Mouse (Mus musculus) liver, adult 10 weeks (tissue): ENCODE results near the gene Olfr462. TPM values are rescaled to one million over a fixed set of nuclear protein-coding genes. Genes with fewer than 3 reads are reported as not detected.

Experiments used
- polyA plus RNA-seq: library from polyadenylated mRNA; stranded (reverse); fragments of 350-450 nt; fragmentation: Illumina TruSeq; extraction: RNeasy Lipid Tissue Mini Kit (QIAGEN cat#74804); gene quantifications from one replicate; pipeline ENCODE4 v1.2.3, GENCODE M21; 2014; ENCODE audit warnings: low read depth, low replicate concordance

The Olfr462 gene
- polyA plus RNA-seq = not detected

DNA sequence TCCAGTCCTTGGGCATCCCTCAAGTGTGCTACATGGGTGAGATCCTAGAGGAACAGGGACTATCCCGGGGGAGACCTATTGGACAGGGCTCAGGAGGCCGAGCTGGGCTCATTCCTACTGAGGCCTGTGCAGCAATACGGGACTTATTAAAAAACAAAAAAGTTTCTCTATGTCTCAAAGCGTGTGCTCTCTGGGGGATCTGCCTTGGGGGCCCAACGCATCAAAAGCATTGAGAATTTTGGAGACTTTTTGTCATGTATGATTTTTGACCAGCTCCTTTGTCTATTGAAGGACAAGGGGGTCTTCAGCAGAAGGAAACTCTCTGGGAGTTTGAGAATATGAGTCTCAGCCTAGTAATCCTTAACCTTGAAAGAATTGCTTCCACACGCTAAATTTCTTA, at the start of gene Olfr462:
Gene Olfr462, minus strand, starts transcription at position 101 of the 400 bp plus-strand sequence.

DNA sequence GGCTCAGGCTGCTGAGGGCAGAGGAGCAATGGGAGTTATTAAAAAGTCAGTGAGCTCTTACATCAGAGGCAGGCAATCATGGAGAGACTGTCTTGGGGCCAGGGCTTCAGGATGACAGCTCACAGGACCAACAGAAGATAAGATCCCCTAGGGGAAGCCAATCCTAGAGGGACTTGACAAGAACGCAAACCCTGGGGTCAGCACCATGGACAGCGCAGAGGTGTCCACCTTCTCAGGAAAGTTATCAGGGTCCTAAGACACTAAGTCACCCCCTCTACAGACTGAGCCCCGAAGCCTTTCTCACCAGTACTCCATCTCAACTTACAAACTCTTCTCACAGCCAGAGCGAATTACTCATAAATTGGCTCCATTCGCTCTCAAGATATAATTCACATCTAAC, 28.9 kb upstream of the Olfr462 start, which contains the start of gene Olfr464:
Gene Olfr464, minus strand, starts transcription at position 2 of the 400 bp plus-strand sequence.

DNA sequence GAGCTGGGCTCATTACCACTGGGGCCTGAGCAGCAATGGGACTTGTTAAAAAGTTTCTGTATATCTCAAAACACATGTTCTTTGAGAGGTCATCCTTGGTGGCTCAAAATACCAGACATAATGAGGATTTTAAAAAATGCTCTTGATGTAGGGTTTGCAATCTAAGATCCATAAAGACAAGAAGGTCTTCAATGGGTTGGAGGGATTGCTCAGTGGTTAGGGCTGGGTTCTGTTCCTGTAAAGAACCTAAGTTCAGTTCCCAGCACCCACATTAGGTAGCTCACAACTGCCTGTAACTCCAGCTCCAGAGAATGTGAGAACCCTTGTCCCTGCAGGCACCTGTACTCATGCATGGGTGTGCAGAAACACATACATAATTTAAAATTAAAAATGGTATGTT, 5.2 kb upstream of the Olfr462 start, which contains the start of gene Olfr463:
Gene Olfr463, minus strand, starts transcription at position 101 of the 400 bp plus-strand sequence.

DNA sequence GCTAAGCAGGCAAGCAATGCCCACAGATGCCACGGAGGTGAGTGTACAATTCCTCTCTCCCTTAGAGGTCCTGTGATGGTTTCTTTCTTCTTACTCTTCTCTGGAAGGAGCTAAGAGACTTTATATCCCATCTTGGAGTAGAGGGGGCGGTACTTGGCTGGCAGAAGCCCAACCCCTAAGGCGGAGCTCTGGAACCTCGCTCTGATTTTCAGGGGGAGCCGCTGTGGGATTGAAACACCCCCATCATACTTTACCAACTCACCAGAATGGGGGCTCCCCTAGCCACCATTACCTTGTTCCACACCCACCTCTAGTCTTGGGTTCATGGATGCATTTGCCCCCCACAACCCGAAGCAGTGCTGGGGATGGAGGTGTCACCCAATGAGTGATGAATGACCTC, 16.6 kb downstream of the Olfr462 start, which contains the start of gene Epx:
Gene Epx, minus strand, starts transcription at position 101 of the 400 bp plus-strand sequence.

DNA sequence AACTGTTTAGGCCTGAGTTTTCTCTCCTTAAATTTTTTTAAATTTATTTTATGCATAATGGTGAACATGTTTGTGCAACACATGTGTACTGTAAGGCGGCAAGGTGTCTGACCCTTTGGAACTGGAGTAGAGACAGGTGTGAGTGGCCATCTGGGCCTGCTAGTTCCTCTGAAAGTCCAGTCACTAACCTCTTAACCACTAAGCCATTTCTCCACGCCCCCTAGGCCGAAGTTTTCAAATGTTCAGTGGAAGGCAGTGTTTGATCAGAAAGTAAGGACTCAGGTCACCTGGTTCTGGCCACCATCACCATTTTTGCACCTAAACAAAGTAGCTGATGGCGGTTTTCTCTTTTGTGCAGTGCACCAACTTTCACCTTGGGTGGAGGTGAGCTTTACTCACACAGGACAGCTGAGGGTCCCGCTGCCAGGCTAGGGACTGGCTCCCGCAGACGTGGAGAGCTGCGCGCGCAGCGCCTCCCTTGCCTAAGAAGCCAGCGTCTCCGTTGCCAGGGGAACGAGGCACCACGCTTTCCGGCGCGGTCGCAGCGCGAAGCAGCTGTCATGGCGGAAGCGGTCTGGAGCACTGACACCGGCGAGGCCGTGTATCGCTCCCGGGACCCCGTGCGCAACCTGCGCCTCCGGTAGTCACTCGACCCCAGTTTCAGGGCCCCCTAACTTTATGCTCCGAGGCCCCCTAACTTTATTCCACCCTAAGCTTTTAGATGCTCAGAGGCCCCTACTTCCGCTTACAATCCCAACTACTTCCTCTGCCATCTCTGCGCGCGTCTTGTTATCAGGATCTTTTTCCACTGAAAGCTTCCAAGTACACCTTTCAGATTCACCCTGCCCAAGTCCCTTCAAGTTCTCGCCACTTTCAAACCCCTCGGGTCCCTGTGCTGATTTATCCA, 39.1 kb downstream of the Olfr462 start, which contains the start of gene Mks1:
Gene Mks1, plus strand, starts transcription at position 526 of the 907 bp plus-strand sequence.

Other genes starting within 250 kb of the Olfr462 start
- 8.6 TPM for gene Rnf43, start 229.5 kb downstream of the Olfr462 start, polyA plus RNA-seq
- gene Supt4a, start 154.7 kb downstream of the Olfr462 start, polyA plus RNA-seq = 18.1 TPM
- not detected for gene Tspoap1, start 131.7 kb downstream of the Olfr462 start, polyA plus RNA-seq
- not detected for gene Mpo, start 98.7 kb downstream of the Olfr462 start, polyA plus RNA-seq
- gene Lpo, start 64.0 kb downstream of the Olfr462 start, polyA plus RNA-seq = not detected
- 0.19 TPM for gene Mks1, start 39.1 kb downstream of the Olfr462 start, polyA plus RNA-seq
- not detected for gene Epx, start 16.7 kb downstream of the Olfr462 start, polyA plus RNA-seq
- gene Olfr463, start 5.1 kb upstream of the Olfr462 start, polyA plus RNA-seq = not detected
- not detected for gene Olfr464, start 28.7 kb upstream of the Olfr462 start, polyA plus RNA-seq
- gene Dynll2, start 95.3 kb upstream of the Olfr462 start, polyA plus RNA-seq = 120 TPM
- gene Srsf1, start 155.1 kb upstream of the Olfr462 start, polyA plus RNA-seq = 208 TPM
- 15.5 TPM for gene Vezf1, start 176.0 kb upstream of the Olfr462 start, polyA plus RNA-seq
- gene Cuedc1, start 205.8 kb upstream of the Olfr462 start, polyA plus RNA-seq = 0.19 TPM